Mouse (Mus musculus) heart, adult 11 months (tissue): ENCODE measurements around the gene Zfp36l2.

Source experiments
- DNase-seq: peaks from one replicate; pipeline ENCODE4 v3.0.0; 2022

The Zfp36l2 gene

DNA sequence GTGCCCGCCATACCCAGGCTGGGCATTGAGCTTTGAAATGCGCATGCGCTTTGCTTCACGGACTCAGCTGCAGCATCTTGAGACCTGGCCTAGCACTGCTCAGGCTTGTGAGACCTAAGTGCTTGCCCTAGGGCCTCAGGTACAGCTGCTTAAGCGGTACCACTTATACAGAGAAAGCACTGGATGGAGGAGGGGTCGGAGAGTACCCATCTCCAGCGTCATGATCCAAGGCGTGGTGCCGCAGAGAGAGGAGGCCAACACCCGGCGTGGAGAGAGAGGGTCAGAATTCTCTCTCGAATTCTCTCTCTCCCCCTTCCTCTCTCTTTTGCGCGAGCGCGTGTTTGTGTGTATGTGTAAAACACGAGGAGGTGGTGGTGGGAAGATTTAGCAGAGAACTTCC lies 12.6 kb downstream of the Zfp36l2 start:
- DNase-seq, result peak; percentile 86

DNA sequence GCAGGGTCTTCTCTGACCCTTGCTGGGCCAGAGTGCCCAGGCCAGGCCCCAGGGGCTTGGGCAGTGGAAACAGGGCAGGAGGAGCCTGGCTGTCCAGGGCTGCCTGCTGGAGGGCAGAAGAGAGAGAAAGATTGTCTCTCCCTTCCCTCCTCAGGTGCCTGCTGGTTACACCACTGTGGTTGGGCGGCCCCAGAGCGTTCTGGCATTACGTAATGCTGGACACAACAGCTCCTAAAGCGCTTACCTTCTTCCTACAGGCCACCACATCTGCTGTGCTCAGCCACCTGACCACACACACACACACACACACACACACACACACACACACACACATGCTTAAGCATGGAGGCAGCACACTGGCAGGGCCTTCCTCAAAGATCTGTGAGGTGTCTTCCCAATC lies 20.4 kb downstream of the Zfp36l2 start:
- DNase-seq, result peak; percentile 39

DNA sequence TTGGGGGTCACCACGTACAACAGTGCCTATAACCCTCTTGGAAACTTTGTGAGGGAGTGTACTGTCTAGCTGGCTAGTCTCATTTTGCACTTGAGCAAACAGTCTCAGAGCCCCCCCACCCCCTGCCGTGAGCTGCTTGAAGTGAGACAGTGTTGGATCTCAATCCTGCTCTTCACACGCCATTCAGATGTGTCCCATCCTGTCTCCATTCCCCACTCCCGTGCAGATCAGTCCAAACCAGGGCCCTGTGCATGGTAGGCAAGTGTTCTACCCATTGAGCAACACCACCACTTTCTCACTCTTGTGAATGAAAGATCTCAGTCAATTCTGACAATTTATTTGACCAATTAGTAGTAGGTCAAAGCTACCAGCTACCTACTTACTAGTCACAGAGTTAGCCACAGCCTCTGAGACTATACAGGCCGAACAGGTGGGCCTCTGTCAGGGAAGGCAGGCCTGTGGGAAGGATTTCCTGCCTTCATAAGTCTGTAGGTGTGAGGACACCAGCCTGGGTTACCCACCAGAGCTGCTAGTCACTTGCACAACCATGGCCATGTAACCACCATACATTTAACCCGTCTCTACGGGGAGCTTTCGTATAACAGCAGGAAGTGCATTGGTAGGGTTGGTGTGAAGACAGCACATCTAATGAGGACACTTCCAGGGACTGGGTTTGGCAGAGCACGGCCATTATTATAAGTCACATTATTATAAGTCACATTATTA lies 21.4 kb downstream of the Zfp36l2 start:
- DNase-seq, result peak; percentile 82

DNA sequence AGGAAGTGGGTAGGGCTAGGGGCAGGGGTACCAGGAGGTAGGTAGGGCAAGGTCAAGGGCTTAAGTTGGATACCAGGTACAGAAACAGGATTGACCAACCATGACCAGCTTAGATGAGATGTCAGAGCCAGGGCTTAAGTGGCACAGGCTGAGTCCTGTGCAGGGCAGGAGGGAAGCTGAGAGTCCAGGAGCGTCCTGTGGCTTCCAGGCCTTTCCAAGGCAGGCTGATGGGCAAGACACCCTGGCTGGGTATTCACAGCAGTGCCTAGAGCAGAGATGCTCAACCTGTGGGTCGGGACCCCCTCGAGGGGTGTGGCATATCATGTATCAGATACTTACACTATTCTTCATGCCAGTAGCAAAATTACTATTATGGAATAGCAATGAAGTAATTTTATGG lies 22.0 kb downstream of the Zfp36l2 start:
- DNase-seq, result peak; percentile 68

DNA sequence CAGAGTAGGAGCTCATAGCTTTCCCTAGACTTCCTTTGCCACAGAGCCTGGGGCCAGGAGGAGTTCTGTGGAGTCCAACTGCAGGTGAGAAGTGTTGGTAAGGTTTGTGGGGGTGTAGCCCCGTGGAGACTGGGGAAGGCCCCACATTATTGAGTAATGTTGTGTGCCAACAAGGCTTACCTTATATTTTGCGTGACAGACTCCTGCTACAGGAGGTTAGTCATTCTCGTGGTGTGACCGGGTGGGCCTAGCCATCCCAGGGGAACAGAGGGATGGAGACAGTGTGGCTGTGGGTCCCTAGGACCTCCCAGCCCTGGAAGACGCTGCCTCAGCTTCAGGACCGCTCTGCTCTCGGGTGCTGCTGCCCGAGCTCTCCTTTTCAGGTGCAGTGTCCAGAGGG lies 23.6 kb downstream of the Zfp36l2 start:
- DNase-seq, result peak; percentile 81

DNA sequence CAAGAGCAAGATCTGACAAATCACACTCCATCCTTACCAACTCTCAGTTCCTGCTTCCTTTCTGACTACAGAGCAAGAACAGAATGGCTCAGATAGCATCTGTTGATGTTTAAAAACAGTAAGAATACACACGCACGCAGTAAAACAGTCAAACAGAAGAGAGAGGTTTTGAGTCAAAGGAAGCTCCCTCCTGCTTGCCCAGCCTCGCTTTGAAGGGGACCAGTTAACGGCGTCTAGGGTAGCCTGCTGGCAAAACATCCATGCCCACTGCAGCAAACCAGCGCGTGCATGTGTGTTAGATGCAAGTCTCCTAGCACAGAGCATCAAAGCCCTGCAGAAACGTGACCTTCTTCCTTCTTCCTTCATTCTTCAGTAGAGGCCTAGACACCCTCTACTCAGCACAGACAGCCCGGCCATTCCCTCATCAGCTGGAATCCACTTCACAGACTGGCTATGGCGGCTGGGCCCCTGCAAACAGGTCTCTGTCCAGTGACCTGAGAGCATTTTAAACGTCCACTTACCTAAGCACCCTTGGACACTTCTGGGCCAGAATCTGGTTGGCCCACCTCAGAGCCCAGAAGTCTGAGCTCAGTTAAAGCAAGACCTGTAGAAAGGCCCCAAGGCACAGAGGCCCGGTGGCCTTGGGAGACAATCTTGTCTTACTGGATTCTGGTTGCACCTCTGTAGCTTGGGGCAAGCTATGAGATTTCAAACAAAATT lies 24.5 kb downstream of the Zfp36l2 start:
- DNase-seq, result peak; percentile 85

DNA sequence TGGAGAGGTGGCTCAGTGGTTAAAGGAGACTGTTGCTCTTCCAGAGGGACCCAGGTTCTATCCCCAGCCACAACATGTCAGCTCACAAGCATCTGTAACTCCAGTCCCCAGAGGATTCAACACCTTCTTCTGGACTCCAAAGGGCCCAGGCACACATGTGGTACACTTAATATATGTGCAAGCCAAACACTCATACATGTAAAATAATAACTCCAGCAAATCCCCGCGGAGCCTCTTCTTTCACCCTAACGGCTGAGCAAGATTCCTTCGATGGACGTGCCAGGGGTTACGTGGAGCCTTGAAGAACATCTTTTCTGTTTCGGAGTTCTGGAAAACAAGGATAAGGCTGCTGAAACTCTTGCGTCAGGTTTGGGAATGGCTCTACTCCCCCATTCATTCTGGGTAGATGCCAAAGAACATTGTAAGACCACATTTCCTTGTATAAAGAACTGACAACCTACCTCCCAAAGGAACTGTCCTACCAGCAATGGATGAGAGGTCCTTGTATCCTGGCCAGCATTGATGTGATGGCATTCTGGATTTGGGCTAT lies 25.5 kb downstream of the Zfp36l2 start:
- peak; percentile 93 for DNase-seq

DNA sequence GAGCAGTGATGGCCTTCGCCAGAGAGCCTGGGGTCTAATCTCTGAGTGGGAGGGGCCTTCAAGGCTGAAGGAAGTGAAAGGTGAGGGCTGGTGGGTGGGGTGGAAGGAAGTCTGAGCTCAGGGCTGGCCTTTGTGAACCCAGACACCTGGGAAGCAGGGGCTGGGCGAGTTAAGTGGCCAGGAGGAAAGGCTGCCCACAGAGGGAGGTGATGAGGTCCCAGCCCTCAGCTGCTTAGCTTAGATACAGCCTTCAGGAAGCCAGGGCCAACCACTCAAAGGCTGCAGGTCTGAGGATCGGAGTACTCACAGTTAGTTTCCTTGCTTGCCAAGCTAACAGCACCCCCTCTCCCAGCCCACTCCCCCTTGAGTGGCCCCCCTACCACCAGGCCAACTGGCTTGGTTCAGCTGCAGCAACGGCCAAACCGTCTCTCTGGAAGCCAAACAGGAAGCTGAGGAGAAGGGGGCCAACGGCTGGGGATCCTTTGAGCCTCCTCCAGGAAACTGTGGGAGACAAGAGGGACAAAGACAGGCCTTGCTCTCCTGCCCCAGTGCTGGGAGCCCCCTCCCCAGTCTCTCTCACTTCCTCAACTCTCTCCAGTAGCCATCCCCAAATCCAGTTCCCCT lies 26.4 kb downstream of the Zfp36l2 start:
- DNase-seq, result peak; percentile 94

DNA sequence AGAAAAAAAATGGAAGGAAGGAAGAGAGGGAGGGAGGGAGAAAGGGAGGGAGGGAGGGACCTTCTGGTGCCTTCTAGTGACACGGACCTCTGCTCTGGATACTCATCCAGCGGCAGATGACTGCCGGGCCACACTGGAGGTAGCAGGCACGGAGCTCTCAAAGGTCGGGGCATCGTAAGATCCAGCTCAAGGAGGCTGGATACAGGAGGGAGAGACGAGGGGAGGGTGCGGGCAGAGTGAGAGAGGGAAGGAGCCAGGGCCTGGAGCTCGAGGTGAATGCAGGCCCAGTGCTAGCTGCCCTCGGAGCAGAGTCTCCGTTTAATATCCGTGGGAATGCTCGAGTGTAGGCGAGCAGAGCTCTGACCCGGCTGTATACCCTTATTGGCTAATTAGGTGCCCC lies 28.9 kb downstream of the Zfp36l2 start:
- peak; percentile 66 for DNase-seq

DNA sequence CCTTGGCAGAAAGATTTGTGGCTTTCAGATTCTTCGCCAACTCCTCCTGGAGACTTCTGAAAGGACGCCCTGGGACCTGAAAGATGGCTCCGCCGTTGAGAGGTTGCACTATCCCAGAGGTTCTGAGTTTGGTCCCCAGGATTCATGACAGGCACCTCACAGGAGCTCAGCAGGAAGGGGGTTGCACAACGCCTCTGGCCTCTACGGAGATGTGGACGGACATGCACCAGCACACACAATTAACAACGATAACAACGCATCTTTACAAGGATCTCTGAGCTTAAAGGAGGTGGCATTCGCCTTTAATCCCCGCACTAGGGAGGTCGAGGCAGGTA lies 29.3 kb downstream of the Zfp36l2 start:
- peak; percentile 91 for DNase-seq

DNA sequence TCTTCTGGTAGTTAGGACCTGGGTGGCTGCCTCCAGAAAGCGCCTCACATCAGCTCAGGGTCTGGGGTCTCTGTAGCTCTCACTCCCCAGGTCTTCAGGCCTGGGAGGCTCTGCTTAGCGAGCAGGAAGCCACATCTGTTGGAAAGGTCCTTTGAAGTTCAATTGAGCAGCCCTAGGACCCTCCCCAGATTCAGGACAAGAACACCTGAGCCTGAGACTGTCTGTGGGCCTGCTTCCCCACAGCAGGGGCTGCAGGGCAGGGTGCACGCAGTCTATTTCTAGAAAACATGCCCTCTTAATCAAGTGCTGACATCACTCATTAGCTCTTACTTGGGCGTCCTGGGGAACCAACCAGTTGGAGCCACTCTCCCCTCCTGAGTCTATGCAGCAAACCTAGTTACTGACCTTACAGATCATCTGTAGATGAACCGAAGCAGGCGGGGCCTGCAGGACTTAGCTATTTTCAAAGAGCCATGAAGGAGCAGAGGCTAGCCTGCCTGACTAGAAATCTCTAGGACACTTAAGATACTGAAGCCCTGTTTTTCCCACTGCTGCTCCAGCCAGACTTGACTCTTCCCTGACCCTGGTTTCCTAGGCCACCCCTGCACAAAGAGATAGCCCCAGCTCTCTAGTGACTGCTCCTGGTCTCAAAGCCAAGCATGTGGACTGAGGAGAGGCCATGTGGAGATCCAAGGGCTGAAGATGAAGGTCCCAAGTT lies 29.8 kb downstream of the Zfp36l2 start:
- peak; percentile 93 for DNase-seq

DNA sequence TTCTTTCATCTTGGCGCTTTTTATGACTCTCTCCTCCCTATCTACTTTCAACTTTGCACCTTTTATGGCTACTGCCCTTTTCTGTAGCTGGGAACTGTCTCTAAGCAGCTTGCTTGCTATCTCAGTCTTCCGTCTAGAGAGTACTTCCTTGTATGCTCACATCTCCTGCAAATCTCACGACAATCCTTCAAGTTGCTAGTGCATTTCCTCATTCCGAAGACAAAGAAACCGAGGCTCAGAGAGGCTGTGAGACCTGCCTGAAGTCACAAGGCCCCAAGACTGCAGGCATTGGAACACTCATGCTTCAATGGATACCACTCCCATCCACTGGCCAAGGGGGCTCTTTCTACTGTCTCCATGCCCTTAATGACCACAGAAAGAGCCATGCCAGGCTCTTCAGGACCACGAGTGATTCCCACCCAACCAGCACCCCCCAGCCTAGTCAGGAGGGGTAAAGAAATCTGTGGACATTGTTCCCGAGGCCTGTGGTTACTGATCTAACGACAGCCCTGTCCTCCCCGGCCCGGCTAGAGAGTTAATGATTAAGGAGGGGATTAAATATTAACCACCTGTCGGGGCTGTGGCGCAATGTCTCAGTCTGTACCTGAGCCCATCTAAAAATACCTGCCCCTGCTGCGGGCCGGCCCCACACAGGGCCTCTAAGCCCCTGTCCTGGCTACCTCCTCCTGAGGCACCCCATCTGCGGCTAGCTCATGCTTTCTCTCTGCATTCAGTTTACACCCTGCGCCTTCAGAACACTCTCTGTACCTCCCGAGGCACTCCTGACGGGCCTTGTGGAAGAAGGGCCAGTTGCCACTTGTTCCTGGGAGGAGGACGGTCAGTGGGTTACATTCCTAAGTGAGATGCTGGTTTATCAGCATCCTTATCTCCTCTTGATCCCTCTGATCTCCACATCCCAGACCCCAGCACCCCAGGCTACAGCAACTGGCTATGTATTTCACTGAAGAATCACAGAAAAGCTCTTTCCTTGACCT lies 30.7 kb downstream of the Zfp36l2 start:
- DNase-seq, result peak; percentile 88

DNA sequence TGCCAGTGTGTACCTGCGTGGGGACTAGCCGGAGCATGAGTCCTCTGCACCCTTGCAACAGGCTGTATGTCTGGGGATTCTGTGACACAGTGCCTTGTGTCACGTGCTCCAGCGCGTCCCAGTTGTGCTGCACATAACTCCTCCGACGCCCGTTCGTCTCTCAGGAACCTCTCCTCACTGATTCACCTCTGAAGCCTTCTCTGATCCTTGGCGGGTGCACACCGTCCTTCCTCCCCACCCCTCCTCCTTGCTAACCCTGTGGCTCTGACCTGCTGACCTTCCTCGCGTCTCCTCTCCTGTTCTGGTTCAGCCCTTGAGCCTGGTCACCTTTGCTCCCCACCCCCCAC lies 31.5 kb downstream of the Zfp36l2 start:
- DNase-seq, result peak; percentile 66

DNA sequence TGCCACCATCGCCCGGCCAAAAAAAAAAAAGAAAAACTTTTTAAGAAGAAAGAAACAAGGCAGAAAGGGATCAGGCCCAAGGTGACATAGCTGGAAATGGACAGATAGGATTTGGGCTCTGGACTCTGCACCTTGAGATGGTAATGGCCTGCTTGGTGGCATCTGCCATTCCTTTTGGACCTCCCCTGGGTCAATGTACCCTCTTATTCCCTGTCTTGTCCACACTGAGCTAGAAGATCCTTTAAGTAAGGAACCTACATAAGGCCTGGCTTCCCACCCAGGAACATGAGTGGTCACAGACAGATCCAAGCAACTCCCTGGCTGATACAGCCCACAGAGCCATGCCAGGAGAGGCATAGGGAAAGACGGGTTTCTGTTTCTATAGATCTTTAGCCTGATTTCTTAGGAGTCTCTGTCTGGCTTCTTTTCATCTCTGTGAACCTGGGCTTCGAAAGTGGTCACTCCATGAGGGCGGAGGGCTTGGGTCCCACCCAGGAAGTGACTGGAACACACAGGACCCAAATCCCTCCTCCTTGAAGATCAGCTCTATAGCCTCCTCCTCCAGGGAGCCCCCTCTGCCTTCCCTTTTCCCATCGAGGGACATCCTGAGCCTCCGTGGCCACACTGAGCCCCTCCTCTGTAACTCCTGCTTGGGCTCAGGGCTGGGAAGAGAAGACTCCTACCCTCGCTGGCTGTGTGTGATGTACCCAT lies 32.1 kb downstream of the Zfp36l2 start:
- peak; percentile 88 for DNase-seq

DNA sequence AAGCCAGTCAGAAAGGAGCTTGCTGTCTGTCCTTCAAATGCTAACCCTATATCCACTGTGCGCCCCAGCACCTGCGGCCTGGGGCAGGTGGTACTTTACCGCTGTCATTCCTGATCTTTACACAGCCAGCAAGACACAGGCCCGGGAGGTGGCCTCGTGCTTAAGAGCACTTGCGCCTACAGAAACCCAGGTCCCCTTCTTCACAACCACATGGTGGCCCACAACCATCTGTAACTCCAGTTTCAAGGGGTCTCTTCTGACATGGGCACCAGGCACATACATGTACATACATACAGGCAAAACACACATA lies 32.8 kb downstream of the Zfp36l2 start:
- DNase-seq, result peak; percentile 83

DNA sequence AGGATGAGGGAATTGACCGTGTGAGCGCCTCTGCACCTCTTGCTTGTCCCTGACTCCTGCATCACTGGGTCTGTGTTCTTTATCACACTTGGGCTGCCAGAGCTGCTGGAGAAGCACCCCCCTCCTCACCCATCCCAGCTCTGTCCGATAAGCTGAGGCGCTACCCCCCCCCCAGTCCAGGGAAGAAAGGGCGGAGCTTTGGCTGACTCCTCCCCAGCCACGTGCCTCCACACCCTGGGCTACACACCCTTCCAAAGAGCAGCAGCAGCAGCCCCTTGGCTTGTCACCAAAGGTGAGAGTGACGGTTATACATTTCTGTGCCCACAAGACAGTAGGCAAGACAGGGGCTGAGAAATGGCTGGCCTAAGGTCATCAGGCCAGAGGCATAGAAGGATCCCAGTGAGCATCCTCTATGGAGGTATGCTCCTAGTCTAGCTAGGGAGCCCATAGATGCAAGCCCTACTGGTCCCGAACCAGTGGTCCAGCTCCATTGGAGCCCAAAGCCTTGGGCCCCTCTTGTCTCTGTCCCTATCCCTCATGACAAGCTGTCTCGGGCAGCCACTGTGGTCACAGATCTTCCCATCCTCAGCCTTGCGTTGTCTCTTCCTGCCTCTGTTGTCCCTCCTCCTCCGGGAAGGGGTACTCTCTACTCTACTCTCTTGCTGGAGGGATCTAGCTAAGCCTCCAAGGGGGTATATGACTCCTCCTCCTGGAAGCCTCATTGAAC lies 33.3 kb downstream of the Zfp36l2 start:
- peak; percentile 89 for DNase-seq

DNA sequence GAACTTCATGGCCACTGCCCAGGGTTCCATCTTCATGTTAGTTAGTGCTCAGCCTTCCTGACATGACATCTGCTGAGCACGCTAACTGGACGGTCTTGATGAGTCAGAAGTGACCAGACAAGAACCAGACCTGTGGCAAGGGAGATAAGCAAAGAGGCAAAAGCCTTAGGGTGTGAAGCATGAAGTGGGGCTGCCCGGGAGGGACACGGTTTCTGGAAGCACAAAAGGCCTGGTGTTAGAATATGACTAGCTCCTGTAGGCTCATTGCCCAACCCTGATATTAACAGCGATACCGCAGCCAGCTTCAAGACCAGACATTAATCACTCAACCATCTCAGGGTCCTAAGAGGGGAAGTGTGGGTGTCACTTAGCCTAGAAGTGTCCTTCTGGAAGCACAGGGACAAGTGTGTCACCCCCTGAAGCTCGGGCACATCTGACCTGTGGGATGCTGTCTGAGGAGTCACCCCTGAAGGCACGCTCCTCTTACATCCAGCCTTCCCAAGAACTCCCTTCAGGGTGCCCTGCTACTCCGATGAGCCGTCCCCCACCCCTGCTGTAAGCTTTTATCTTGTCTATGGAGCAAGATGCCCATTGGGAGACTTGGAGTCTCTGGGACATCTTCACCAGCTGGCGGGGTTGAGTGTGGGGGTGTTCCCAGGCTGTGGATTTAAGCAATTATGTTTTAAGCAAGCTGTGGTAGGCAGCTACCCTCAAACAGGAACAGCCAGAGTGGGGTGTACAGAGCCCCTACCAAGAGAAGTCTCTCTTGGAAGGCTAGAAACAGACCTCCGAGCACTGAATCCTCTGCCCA lies 34.6 kb downstream of the Zfp36l2 start:
- peak; percentile 90 for DNase-seq

DNA sequence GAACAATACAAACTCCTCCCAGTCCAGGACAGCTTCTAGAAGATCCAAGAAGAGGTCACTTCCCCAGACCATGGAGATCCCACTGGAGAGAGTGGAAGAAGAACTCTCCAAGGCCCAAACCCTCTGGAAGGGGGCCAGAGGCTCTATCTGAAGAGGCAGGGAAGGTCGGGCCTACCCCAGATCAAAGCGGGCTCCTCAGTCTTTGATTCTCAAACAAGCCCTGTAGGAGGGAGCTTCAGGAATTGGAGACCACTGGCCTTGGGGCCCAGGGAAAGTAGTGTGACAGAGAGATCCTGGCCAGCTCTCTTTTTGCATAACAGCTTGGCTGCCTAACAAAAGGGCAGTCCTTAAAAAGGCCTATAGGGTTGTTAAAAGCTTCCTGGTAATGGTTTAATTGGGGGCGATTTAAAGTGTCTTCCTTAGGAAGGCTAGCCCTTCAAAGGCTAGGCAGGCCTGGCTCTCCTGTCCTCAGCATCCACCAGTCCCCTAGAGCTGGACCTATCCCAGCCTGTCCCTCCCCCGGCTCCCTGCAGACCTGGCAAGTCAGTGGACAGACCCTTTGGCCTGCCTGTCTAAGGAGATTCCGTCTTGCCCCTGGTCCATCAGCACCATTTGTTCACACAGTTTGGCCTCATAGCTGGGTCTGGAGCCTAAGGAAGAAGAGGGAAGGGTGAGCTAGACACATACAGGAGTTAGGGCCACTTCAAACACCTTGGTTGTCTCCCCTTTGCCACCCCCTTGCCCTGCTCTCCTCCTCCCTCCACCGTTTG lies 35.4 kb downstream of the Zfp36l2 start:
- no peak for DNase-seq

DNA sequence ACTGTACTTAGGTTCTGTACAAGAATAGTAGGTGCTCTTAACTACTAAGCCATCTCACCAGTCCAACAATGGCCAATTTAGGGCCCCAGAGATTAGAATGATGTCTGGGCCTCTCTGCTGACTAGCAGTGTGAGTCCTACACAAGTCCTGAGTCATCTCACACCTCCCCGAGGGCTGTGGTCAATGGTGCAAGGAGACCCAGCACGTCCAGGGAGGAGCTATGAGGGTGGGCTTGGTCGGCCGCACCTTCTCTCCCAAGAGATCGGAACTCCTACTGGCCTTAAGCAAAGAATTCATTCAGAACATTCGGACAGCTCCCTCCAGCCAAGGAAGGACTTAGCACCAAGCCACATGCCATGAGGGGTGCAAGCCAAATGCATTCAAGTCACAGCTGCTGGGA lies 36.4 kb downstream of the Zfp36l2 start:
- DNase-seq, result peak; percentile 89
